Mouse (Mus musculus) heart, postnatal 4 days (tissue): ENCODE measurements around the gene D630003M21Rik. TPM values are rescaled to one million over a fixed set of nuclear protein-coding genes. Genes with fewer than 3 reads are reported as not detected.

ENCODE experiments used
- DNase-seq: peaks from one replicate; pipeline ENCODE4 v3.0.0; 2021
- total RNA-seq, 2 experiments: library from RNA; stranded (reverse); gene quantifications; 2 replicates each; pipeline ENCODE4 v1.2.3; 2021

D630003M21Rik gene
- total RNA-seq, 2 experiments from 2014 or later, result 6.4 to 6.6 TPM

DNA sequence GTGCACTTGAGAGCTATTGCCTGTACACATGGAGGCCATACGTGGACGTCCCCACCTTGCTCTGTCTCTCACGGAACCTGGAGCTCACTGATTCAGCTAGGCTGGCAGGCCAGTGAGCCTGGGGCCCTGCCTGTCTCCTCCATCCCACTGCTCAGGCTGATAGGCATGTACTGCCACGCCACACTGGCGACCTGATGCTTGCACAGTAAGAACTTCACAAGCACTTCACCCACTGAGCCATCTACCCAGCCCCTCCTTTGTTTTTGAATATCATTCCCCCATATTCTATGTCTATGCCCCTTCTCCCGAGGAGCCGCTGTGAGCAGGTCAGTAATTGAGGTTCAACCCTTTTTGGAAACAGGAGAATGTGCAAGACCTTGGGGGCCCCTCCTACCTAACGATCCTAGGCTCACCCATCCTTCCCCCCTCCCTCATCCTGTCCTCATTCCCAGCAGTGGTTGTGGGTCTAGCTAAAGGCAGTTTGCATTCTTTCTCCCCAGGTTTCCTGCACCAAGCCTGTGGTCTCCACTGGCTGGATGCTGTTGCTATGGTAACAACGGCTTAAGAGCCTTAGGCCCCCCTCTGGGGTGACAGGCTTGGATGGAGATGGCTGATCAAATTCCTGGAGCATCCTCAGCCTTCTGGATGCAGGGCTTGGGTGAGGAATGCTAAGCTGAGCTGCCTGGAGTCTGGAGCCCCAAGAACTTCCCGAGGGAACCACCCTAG, 35.2 kb downstream of the D630003M21Rik start:
- no peak for DNase-seq

DNA sequence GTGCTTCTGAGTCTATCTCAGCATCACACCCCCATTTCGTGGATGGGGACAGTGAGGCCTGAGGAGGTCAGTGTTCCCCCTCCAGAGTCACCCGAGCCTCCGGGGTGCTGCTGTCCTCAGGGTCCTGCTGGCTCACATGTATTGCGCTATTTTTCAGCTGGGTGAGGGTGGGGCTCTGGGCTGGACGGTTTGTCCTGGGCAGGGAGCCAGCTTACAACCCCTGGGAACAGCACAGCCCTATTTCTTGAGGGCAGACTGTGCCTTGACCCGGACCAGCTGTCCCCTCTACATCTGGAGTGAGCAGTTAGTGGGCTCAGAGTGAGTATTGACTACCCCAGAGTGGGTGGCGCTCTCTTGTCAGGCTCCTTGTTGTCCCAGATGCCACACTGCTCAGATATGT, 37.9 kb downstream of the D630003M21Rik start:
- DNase-seq, result peak; percentile 70

DNA sequence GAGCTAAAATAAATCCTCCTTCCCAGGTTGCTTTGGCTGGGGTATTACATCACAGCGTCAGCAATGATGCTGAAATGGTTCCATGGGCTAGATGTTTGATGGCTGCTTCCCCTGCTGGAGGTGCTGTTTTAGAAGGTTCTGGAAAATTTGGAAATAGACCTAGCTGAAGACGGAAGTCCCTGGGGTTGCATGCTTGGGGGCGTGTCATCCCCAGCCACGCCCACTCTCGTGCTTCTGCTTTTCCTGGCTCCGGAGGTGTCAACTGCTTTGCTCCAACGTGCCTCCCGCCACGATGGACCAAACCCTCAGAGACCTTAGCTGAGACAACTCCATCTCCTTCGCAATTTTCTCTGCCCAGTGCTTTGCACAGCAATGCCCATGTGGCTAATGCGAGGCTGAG, 39.6 kb downstream of the D630003M21Rik start:
- DNase-seq, result no peak

GRCm38 (mm10) chr2:158186206-158186871, 42.7 kb downstream of the D630003M21Rik start:
- no peak for DNase-seq

DNA sequence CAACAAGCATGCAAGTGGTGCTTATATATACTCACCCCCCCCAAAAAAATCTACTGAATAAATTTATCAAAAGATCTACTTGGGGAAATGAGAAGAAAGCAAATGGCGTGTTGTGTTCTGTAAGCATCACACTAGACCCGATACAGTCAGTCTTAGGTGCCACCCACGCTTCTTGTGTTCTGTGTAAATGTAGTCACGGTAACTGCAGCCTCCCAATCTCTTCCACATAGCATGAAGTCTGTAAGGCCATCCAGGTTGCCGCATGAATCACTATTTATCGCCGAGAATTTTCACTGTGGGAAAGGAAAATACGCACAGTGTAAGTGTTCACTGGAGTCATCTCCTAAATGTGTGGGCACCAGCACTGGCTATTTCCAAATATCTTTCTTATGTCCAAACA, 45.8 kb downstream of the D630003M21Rik start:
- DNase-seq, result no peak

DNA sequence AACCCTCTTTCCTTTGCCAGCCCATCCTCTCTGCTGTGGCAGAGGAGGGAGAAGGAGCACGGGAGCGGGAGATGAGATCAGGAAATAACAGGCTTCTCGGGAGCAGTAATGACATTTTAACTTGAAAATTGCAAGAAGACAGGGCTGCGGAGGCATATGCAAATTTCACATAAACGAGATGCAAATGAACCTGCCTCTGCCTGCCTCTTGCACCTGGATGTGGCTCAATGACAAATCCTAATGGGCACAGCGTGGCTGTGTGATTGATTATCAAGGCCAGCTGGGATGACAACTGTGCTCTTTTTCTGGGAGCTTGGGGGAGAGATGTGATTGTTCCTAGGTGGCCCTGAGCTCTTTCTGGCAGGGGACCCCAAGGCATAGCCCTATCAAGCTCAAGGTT, 47.1 kb downstream of the D630003M21Rik start:
- DNase-seq, result no peak

DNA sequence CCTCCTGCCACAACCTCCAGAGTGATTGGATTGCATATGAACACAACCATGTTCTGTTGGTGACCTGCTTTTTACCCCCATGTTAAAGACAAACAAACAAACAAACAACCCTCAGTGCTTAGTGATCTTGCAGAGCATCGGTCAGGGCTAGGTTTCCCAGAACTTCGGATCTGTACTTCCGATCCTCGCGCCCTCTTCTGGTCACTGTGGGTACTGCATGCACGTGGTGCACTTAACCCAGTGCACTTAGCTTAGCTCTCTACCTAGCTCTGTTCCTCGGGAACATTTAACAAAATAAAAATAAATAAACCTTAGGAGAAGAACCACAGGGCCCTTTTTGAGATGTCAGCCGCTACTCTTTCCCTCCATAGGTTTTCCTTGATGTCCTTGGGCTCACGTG, 48.2 kb downstream of the D630003M21Rik start:
- peak; percentile 85 for DNase-seq

DNA sequence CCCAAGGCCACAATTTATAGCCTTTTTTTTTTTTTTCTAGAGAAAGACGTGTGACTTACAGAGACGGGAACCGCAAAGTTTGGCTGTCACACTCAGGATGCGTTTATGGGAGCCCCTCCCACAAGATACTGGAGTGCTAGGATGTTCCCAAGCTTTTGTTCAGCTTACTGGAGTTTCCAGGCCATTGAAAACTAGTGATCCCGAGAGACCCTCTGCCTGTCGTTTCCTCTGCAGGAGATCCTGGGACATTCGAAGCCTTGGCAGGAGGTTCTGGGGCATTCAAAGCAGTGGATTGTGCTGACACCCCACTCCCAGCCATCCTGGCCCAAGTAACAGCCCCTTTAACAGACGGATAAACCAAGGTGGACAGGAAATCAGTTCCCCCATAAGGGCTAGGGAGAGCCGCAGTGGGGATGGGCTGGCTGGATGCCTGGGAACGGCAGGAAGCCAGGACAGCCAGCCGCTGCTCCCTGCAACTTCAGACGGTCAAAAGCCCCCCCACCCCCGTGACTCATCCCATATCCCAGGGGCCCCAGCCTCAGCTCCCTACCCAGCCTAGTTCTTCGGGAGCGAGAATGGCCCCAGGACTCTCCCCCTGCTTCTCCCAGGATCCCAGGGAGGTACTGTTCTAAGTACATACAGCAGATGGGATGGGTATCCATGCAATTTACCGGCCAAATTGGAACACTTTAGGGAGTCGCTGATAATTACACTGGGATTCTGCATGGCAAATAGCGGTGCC, 49.5 kb downstream of the D630003M21Rik start:
- peak; percentile 80 for DNase-seq

GRCm38 (mm10) chr2:158178696-158179369, 50.2 kb downstream of the D630003M21Rik start:
- DNase-seq, result peak; percentile 89

DNA sequence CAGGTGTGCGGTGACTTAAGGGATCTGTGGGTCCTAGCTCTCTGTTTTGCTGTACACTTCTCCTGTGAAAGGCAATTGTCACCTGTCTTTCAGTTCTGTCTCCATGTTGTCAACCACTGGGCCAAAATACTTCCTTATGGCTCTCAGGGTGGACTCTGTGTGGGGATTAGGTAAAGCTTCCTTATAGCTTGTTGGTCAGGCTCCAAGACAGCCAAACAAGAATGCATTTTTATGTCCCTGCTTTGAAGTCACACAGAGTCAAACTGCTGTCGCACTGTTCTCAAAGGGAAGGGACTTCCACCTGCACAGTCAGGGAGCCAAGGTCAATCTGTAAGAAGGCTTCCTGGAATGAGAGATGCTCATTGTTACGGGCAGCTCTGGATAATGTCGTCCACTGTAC, 50.9 kb downstream of the D630003M21Rik start:
- no peak for DNase-seq

DNA sequence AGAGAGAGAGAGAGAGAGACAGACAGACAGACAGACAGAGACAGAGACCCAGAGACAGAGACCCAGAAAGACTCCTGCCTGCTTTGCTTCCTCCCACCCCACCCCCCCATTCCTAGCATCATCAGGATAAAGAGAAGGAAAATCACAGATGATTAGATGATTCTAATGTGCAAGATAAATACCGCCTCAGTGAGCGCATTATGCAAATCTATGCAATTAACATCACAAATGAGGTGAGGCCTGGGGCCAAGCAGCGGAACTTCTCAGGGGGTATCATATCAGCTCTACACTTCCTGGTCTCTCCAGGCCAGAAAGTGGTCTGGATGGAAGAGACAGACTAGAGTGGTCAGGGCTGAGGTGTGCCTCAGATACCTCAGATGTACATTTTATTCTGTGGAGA, 51.4 kb downstream of the D630003M21Rik start:
- DNase-seq, result no peak

- DNase-seq, result no peak
Observed at GRCm38 (mm10) chr2:158176763-158177162, 52.3 kb downstream of the D630003M21Rik start.

- no peak for DNase-seq
Observed at GRCm38 (mm10) chr2:158175433-158175832, 53.6 kb downstream of the D630003M21Rik start.

- DNase-seq, result no peak
Observed at GRCm38 (mm10) chr2:158174958-158175357, 54.1 kb downstream of the D630003M21Rik start.

DNA sequence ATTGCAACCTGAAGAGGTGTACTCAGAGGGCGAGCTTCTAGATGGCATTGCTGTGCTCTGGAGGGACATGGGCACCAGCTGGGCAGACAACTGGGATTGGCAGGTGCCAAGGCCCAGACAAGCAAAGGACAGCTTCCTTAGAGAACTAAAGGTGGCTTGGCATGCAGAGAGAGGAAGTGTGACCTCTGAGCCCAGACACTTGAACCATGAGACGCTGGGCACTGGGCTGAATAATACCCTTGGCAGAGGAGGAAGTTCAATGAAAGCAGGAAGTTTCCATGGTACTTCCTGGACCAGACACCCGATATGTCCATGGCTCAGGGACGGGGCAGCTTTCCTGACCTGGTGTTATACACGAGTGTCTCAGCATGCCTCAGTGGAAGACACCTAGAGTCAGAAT, 54.6 kb downstream of the D630003M21Rik start:
- DNase-seq, result no peak

- no peak for DNase-seq
Observed at GRCm38 (mm10) chr2:158170394-158170793, 58.6 kb downstream of the D630003M21Rik start.

DNA sequence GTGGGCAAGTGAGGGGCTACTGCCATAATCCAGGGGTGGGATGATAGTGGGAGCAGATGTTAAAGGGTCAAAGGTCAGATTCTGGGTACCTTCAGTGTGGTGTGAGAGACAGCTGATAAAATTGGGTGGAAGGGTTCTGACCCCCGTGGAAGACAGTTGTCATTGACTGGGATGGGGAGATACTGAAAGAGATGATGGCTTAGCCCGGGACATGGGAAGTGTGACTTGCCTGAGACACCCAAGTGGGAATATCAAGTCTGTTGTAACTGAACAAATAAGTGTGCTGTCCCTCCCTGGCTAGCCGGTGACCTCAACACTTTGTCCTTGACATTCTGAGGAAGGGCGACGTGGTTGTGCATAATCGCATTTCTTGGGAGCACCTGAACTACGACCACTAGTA, 59.3 kb downstream of the D630003M21Rik start:
- no peak for DNase-seq

GRCm38 (mm10) chr2:158169351-158169750, 59.7 kb downstream of the D630003M21Rik start:
- DNase-seq, result no peak

DNA sequence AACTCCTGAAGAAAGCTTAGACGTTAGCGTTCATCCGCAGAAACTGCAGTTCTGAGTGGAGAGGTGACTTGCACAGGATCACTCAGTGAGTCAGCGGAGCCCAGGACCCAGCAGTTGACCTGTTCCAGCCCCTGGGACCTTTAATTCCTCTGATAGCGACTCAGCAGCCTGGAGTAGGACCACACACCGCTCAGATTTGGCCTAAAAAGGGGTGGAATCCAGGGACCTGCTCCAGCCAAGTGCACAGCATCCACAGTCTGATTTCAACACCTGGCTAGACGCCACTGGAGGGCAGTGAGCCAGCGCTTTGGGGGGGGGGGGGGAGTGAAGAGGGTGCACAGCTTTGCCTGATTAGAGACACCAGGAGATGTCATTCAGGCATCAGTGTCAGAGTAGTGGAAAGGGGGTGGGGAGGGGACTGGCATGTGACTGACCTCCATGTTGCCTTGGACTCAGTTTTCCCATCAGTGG, 60.2 kb downstream of the D630003M21Rik start:
- DNase-seq, result peak; percentile 81

DNA sequence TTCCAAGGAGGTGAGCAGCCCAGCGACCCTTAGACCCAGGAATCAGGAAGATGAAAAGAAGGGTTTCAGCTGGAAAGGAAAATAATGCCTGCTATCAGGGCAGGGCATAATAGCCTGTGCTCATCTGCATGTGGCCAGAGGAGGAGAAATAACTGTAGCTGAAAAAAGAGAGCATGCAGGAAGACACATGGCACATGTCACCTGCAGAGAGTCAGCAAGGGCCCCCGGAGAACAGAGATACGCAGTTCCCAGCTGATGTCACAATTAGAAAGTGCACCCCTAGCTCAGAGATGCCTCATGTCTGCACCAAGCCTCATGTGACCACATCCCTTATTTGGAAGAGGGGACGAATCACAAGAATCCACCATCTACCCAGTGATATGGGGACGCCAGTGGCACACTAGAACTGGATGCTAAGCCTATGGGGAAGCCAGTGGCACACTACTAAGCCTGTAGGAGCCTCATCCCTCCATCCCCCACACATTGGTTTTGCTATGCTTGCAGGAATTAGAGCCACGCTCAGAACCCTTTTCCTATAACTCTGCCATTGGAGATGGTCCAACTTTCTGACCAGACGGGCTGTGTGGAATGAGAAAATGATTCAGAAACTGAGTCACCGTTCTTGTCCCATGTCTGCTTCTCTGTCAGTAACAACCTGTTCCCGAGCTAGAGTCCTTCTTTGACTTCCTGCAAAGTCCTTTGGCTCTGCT, 61.4 kb downstream of the D630003M21Rik start:
- no peak for DNase-seq

GRCm38 (mm10) chr2:158166628-158167027, 62.4 kb downstream of the D630003M21Rik start:
- no peak for DNase-seq

GRCm38 (mm10) chr2:158165776-158166175, 63.2 kb downstream of the D630003M21Rik start:
- DNase-seq, result no peak
